Mouse (Mus musculus): ENCODE measurements around the gene Gm20388.

GRCm38 (mm10) chr8:124271518-124271917, 4360.9 kb downstream of the Gm20388 start:
- TF ChIP-seq HCFC1 (IDR thresholded peaks at IDR 0.05; ENCODE audit: borderline replicate concordance, insufficient read depth, low read length) (no peak), MAFK (IDR thresholded peaks at IDR 0.05; ENCODE audit: insufficient read depth, low read depth, low read length) (no peak), ZNF384 (IDR thresholded peaks at IDR 0.05; ENCODE audit: low read depth, low read length) (no peak)
